Mouse (Mus musculus) lung, postnatal 0 days (tissue): ENCODE measurements around the gene Rbbp8nl. TPM values are rescaled to one million over a fixed set of nuclear protein-coding genes. Genes with fewer than 3 reads are reported as not detected.

ENCODE experiments used
- ATAC-seq: fragments of 200-750 bp; cut with Nextera tagmentation; 2 replicates; pipeline ENCODE4 v1.8.0; 2017; ENCODE audit warnings: moderate library complexity
- DNase-seq: peaks from one replicate; pipeline ENCODE4 v3.0.0-alpha.2; 2016; ENCODE audit warnings: low spot score
- H3K27ac ChIP-seq: fragments of 300-500 bp; sonication (generic); 2 replicates; pipeline ENCODE4 v1.5.1; 2014; ENCODE audit warnings: antibody characterized with exemption, mild to moderate bottlenecking, low read length, mixed read lengths
- H3K27me3 ChIP-seq: fragments of 300-500 bp; sonication (generic); replicated peaks from 2 replicates; pipeline ENCODE4 v1.6.1; 2014; ENCODE audit warnings: low read length, mixed read lengths; ENCODE audit not compliant: insufficient read depth
- H3K36me3 ChIP-seq: fragments of 300-500 bp; sonication (generic); 2 replicates; pipeline ENCODE4 v1.6.1; 2014; ENCODE audit warnings: low read length, mixed read lengths; ENCODE audit not compliant: insufficient read depth
- H3K4me1 ChIP-seq: fragments of 300-500 bp; sonication (generic); 2 replicates; pipeline ENCODE4 v1.6.1; 2014; ENCODE audit warnings: antibody characterized with exemption, low read depth, low read length, mixed read lengths; ENCODE audit not compliant: insufficient read depth
- H3K4me2 ChIP-seq: fragments of 300-500 bp; sonication (generic); replicated peaks from 2 replicates; pipeline ENCODE4 v1.6.1; 2014; ENCODE audit warnings: low read depth, mild to moderate bottlenecking, low read length, moderate library complexity, mixed read lengths
- H3K4me3 ChIP-seq: fragments of 300-500 bp; sonication (generic); 2 replicates; pipeline ENCODE4 v1.5.1; 2014; ENCODE audit warnings: low read depth, low read length
- H3K9ac ChIP-seq: fragments of 300-500 bp; sonication (generic); replicated peaks from 2 replicates; pipeline ENCODE4 v1.6.1; 2014; ENCODE audit warnings: low read depth, mild to moderate bottlenecking
- H3K9me3 ChIP-seq: fragments of 300-500 bp; sonication (generic); 2 replicates; pipeline ENCODE4 v1.6.1; 2016; ENCODE audit warnings: low read length, mixed read lengths
- CTCF ChIP-seq: IDR thresholded peaks from 2 replicates; pipeline ENCODE4 v1.5.1; 2016; ENCODE audit warnings: antibody characterized with exemption, mild to moderate bottlenecking
- EP300 ChIP-seq: IDR thresholded peaks from 2 replicates; pipeline ENCODE4 v1.6.1; 2016; ENCODE audit warnings: antibody characterized with exemption, mild to moderate bottlenecking, control low read depth
- WGBS: fragments of 180-500 bp; shearing (Covaris S2); extraction: QIAGEN DNeasy Blood & Tissue Kit; methylation state at CpG from one replicate; pipeline ENCODE4 v1.1.7; 2014; 5-methylcytosine and 5-hydroxymethylcytosine counted together
- polyA plus RNA-seq: library from polyadenylated mRNA; unstranded; fragments of >200 nt; fragmentation: Nextera tagmentation; extraction: Ambion mirVana; gene quantifications from 2 replicates; pipeline ENCODE4 v1.2.1, GENCODE M21; 2015

The Rbbp8nl gene
- 0.20 and 0.46 TPM in 2 replicates for polyA plus RNA-seq

DNA sequence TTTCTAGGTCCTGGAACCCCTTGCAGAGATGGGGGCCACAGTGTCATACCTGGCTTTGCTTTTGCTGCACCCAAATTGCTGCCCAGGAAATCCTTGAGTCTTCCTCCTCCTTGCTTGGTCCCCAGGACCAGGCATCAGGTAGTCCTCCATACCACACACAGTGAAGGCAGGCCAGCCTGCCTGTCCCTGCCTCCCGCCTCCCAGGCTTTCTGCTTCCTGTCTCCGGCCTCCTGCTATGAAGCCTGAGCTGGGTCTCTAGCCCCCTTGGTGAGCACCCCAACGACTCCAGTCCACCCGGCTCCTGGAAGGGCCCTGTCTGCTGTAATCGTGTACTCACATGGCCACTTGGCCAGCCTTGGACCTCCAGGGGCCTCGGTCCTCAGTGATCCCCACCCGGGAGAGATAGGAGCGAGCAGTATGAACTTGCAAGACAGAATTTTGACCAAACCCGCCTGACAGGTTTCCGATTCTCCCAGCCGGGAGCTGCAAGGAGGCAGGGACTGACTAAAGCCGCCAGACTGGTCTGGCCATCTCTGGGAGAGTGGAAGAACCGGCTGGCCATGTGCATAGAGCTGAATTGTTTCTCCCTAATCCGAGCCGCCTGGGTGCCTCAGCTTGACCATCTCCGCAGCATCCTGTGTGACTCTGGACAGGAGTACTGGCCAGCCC is at the start of gene Rbbp8nl:
Rbbp8nl (minus strand) TSS at position 440 of the 669 bp plus-strand sequence.
- Histone ChIP-seq H3K4me3 (no peak within 1 kb of the TSS), H3K36me3 (no peaks in the 10 kb centered on the region), H3K27ac (peak within 1 kb of the TSS; percentile 47; the same call in 1 of the 2 replicates), H3K4me2 (peak within 1 kb of the TSS; percentile 38), H3K27me3 (no peaks in the 10 kb centered on the region), H3K9me3 (no peaks in the 10 kb centered on the region), H3K9ac (no peak within 1 kb of the TSS), H3K4me1 (peaks cover 6% of the 10 kb centered on the region; the same call in 1 of the 2 replicates)
- ATAC-seq = peak; percentile 77
- peak; percentile 87 for DNase-seq
- TF ChIP-seq CTCF = no peak
- TF ChIP-seq EP300 = no peak; the same call in 1 of the 2 replicates
- WGBS = 47% methylated on average over 16 of the region's 16 CpGs

DNA sequence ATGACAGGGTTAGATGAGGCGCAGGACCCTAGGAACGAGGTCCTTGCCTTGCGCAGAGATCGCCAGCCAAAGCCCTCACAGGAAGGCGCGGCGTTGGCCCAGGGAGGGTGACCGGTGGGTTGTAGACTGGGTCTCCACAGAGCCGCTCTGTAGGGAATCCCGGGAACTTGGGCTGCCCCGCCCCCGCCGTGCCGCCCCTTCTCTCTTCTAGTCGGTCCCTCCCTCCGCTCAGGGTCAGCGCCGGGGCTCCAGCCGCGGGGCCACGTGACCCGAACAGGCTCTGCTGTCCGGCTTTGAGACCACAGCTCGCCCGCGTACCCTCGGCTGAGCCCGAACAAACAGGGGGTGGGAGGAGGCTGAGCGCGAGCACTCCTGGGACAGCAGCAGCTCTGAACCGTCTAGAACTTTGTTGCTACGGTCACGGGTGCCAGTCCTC is 44.9 kb upstream of the Rbbp8nl start, which contains the start of gene Gata5:
Gata5 (minus strand) TSS at position 149 of the 436 bp plus-strand sequence.
- Histone ChIP-seq H3K4me2 (peak within 1 kb of the TSS; percentile 63), H3K9me3 (no peaks in the 10 kb centered on the region), H3K36me3 (no peaks in the 10 kb centered on the region), H3K27me3 (peaks cover 10% of the 10 kb centered on the region; the same call in 1 of the 2 replicates), H3K4me3 (peak within 1 kb of the TSS; percentile 55), H3K9ac (peak within 1 kb of the TSS; percentile 43), H3K4me1 (peaks cover 4% of the 10 kb centered on the region; the same call in 1 of the 2 replicates), H3K27ac (peak within 1 kb of the TSS; percentile 71)
- TF ChIP-seq EP300 (no peak), CTCF (no peak)
- DNase-seq = peak; percentile 78
- ATAC-seq = peak; percentile 81
- under 1% methylated on average over 29 of the region's 33 CpGs for WGBS

DNA sequence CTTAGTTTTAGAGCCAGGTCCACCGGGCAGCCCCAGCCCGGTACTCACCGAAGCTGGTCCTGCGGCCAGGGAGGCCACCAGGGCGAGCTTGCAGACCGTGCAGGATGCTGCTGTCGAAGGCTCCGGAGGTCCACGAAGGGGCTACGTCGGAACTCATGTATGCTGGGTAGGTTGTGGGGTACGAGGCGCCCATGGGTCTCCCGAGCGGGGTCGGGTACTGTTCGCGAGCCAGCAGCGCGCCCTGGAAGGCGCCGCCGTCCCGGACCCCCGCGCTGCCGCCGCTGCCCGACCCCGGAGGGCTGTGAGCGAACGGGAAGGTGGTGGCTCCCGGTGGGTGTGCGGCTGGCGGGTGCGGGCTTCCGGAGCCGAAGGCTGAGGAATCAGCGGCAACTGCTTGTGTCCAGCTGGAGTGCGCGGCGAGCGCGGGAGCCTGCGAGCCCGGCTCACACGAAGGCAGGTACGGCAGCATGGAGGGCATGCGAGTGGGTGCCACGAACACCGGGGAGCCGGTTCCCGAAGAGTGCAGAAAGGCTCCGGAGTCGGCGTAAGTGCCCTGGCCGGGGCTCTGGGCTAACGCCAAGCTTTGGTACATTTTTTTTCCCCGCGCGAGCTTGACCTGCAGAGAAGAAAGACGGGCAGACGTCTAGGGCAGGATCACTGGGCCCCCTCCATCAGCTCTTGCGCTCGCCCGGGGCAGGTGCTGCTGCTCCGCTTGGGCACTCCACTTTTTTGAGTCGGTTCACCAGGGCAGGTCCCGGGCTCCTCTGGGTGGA is 44.3 kb upstream of the Rbbp8nl start:
- peak overlapping the region; percentile 43 for H3K9ac ChIP-seq
- DNase-seq = no peak
- ATAC-seq = peak; percentile 8
- peak overlapping the region; percentile 63 for H3K4me2 ChIP-seq
- peak overlapping the region; percentile 55 for H3K4me3 ChIP-seq
- no peaks in the 10 kb centered on the region for H3K9me3 ChIP-seq
- WGBS = under 1% methylated on average over 68 of the region's 69 CpGs
- H3K27me3 ChIP-seq = peaks cover 10% of the 10 kb centered on the region; the same call in 1 of the 2 replicates
- no peaks in the 10 kb centered on the region; the same call in 1 of the 2 replicates for H3K4me1 ChIP-seq
- TF ChIP-seq CTCF = no peak
- no peak for TF ChIP-seq EP300
- peak overlapping the region; percentile 71 for H3K27ac ChIP-seq
- no peaks in the 10 kb centered on the region for H3K36me3 ChIP-seq

DNA sequence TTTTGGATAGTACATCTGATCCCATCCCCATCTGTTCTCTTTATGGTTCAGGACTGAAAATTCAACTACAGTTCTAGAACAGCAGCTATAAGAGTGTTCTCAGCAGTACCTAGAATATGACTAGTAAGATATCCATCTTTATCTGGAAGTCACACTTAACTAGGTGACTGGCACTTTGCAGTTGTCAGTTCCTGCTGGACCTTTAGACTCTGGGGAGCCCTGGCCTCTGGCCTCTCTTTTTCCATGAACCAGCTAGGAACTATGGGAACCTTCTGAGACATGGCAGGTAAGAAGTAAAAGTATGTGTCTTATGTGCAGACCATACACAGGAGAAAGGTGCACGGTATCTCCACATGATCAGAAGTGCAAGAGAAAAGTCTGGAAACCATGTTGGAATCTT is 39.8 kb upstream of the Rbbp8nl start:
- Histone ChIP-seq H3K27ac (no peak overlapping the region), H3K36me3 (0 out of 2 replicates have a peak, but pooled peaks cover 7% of the 10 kb centered on the region), H3K9me3 (no peaks in the 10 kb centered on the region), H3K9ac (no peak overlapping the region), H3K27me3 (peaks cover 7% of the 10 kb centered on the region; the same call in 1 of the 2 replicates), H3K4me1 (no peaks in the 10 kb centered on the region; the same call in 1 of the 2 replicates), H3K4me3 (no peak overlapping the region), H3K4me2 (no peak overlapping the region)
- no peak for DNase-seq
- WGBS = 100% methylated on average over 1 of the region's 1 CpGs
- ATAC-seq = no peak
- no peak for TF ChIP-seq CTCF
- TF ChIP-seq EP300 = no peak

DNA sequence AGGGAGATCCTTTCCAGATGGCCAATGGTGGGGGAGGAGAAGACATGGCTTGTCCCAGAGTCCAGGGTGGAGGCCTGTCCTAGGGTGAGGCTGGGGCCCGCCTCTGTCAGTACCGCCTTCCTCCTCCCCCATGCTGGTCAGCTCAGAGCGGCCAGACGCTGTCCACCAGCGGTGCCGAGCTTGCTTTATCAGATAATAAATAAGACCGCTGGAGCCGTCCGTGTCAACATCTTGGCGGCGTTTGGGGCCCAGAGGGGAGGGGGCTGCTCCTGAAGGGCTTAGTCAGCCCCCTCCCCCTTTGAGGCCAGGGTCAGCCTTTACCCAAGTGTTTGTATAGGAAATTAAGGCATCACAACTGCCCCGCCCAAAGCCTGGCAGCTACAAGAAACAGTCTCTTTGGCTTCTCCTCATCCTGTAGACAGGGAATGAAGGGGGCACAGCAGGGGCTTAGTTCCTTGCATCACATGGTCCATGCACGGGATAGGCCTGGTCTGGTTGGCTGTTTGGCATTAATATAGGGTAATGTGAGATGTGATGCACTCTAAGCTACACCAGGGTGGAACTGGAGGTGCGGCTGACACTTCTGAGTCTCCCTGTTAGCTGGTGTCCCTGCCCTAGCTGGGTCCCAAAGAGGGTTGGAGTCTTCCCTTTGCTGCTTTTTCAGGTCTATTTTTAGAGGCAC is 33.1 kb upstream of the Rbbp8nl start:
- H3K36me3 ChIP-seq = 0 out of 2 replicates have a peak, but pooled peaks cover 4% of the 10 kb centered on the region
- 8% methylated on average over 10 of the region's 14 CpGs for WGBS
- no peak for TF ChIP-seq CTCF
- TF ChIP-seq EP300 = no peak
- H3K27me3 ChIP-seq = no peaks in the 10 kb centered on the region
- no peak overlapping the region for H3K4me2 ChIP-seq
- H3K9me3 ChIP-seq = no peaks in the 10 kb centered on the region
- DNase-seq (peak; percentile 79), ATAC-seq (peak; percentile 86)
- H3K4me1 ChIP-seq = no peaks in the 10 kb centered on the region
- no peak overlapping the region for H3K4me3 ChIP-seq
- H3K9ac ChIP-seq = no peak overlapping the region
- H3K27ac ChIP-seq = 0 out of 2 replicates have a peak overlapping the region, but pooled peaks have one; percentile 6
